Mouse (Mus musculus) WW6 (cell line): ENCODE measurements around the gene Rnf216.

Source experiments
- DNase-seq: peaks from one replicate; pipeline ENCODE4 v3.0.0-alpha.2; 2013; ENCODE audit warnings: low read depth, low spot score

Gene Rnf216

GRCm38 (mm10) chr5:143053132-143053972 is 59.4 kb downstream of the Rnf216 start:
- DNase-seq: no peak

DNA sequence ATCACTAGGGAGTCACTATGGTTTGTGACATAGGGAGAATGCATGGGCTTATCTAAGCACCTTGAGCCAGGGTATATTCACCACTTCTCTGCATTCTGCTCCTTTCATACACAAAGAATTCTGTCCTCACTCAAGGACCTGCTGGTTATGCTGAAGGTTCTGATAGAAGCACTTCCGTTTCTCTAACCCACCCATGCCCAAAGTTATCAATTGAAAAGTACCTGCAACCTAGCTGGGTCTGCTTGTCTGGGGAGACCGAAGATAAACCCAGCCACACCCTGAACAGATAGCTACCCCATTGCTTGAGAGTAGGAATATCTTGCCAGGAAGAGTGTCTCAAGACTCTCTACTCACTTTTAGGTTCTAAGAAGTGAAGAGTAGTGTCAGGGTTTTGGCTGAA is 60.1 kb downstream of the Rnf216 start:
- no peak for DNase-seq

- no peak for DNase-seq
Observed at GRCm38 (mm10) chr5:143051851-143052250, 60.9 kb downstream of the Rnf216 start.

- DNase-seq: no peak
Observed at GRCm38 (mm10) chr5:143050273-143050672, 62.5 kb downstream of the Rnf216 start.

GRCm38 (mm10) chr5:143049746-143050145 is 63.0 kb downstream of the Rnf216 start:
- no peak for DNase-seq

DNA sequence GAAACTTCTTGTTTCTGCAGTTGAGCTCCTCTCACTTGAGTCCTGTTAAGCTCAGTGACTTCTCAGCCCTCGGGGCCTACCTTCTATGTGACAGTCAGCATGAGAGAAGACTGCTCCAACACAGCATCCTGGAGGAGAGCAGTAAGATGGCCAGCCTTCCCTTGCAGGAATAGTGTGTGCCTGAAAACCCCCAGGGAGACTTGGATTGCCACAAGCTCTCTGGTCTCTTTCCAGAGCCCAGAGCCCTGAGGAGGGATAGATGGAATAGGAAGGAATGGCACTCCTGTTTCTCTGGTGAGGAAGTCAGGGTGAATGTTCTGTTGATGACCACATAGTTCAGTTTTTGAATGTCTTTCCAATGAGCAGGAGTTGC is 63.8 kb downstream of the Rnf216 start:
- DNase-seq: no peak

GRCm38 (mm10) chr5:143048232-143049012 is 64.4 kb downstream of the Rnf216 start:
- no peak for DNase-seq

DNA sequence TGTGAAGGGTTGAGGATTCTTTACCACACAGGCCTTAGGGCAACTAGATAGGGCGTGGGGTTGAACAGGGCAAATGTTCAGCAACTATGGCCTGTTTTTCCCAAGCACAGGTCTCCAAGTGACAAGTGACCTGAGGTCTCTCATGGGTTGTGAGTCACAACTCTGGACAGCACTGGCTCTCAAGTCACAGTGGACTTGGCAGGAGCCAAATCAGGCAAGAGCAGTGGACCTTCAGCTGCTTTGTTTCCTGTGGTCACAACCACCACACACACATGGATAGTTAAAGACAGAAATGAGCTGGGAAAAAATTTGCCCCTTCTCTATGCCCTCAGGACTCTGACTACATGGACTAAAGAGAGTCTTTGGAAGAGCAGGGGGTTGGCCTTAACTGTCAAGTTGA is 65.2 kb downstream of the Rnf216 start:
- DNase-seq: no peak

DNA sequence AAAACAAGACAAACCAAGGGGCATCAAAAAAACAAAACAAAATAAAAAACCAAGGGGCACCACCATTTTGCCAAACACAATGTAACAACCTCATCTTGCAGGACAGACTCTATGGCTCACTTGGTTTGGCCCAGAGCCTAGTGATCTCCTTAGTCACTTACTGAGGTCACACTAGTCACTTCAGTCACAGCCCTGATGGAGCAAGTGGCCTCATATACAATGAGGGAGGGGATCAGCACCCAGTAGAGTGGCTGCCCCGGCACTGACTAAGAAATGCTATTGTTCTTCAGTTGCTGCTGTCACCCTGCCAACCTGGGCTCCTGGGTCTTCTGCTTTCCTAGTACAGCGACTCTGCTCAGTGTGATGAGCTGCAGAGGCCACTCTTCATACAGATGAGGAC is 68.9 kb downstream of the Rnf216 start:
- no peak for DNase-seq

DNA sequence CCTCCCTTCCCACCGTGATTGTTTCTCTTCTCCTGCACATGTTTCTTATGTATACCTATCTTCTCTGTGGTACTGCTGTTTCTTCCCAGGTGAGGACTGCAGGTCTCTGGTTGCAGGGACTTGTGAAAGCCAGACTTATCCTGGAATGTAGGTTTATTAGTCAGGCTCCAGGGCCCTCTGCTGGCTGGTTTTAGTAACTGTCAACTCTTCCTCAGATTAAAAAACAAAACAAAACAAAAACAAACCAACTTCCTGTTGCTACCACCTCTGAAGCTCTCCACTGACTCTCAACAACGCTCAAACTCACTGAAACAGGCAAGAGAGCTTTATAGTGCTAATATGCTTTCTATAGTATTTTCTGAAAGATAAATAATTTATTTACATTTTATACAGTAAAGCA is 69.5 kb downstream of the Rnf216 start:
- DNase-seq: no peak

DNA sequence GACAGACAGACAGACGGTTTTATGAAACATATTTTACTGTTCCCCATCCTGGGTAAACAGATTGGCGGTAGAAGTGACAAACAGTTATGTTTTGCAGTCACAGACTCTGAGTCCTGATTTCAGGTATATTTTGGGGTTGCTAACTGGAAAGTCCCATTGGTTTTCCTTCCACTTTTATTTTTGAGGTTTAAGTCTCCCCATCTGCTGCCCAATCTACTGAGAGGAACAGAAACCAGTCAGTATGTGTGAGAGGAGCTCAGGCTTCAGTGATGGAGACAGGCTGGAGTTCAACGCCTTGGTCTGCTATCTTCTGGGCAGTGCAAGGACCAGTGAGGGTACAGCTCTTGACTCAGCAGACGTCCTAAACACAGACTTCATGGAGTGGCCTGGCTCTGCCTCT is 74.0 kb downstream of the Rnf216 start:
- DNase-seq: no peak

DNA sequence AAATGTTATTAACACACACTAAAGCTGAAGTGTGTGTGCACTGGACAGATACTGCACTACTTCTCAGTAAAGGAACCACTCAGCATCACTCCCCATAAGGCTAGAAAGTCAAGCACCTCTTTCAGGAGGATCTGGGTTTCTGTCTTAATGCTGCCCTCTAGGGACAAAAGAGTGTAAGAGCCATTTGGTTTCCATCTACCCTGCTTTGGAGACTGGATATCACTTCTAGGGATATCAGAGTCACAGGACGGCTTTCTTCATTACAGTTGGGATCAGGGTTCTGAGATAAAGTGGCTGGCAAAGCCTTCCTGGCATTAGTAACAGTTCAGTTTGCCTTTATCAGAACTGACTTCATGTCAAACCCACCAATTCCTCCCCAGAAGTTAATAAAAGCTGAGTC is 75.6 kb downstream of the Rnf216 start:
- no peak for DNase-seq

DNA sequence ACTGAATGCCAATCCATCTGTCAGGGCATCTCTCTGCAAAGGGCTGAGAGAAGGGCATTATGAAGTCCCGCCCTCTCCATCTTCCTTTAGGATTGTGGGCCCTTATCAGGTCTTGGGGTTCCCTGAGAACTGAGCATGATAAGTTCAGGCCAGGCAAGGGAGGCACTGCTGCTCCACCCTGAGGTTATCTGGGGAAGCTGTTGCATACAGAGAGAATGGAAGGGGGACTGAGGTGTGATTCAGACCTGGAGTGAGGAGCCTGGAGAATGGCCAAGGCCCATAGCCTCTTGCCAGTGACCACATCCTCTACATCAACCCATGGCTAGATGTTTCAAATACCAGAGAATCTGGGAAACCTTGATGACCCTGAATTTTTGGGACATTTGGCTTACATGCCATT is 76.7 kb downstream of the Rnf216 start:
- DNase-seq: no peak

GRCm38 (mm10) chr5:143035271-143035670 is 77.5 kb downstream of the Rnf216 start:
- DNase-seq: no peak

GRCm38 (mm10) chr5:143034108-143034507 is 78.7 kb downstream of the Rnf216 start:
- no peak for DNase-seq

DNA sequence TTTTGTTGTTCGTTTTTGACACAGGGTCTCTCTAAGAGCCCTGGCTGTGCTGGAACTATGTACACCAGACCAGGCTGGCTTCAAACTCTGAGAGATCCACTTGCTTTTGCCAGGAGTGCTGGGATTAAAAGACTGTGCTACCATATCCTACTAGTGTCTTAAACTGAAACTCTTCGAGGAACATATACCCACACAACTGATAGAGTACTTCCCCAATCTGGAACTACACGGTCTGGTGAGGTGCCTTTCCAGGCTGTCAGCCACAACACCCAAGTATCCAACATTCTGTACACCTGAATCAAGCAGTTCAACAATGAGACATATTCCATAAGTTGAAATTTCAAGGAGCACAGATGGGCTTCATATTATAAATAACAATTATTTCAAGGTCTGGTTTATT is 79.5 kb downstream of the Rnf216 start:
- DNase-seq: no peak

DNA sequence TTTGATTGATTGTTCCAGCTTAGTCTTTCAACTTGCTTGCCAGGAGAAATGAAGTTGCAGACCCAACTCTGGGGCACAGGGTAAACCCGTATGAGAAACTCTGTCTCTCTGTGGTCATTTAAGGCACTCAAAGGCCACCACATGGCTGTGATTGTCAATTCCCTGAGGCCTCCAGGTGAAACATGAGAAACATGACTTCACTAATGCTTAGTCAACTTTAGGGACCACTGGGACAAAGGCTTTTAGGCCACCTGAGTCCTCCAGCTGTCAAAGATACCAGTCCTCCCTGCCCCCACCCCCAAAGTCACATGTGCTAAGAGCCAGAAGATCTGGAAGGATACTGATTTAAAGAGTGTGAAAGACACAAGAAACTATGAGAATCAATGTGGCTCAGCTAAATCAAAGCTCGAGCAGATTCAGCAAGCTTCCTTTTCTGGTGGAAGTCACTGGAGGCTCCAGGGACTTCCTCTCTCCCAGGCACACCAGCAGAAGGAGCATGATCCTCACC is 80.1 kb downstream of the Rnf216 start:
- no peak for DNase-seq

DNA sequence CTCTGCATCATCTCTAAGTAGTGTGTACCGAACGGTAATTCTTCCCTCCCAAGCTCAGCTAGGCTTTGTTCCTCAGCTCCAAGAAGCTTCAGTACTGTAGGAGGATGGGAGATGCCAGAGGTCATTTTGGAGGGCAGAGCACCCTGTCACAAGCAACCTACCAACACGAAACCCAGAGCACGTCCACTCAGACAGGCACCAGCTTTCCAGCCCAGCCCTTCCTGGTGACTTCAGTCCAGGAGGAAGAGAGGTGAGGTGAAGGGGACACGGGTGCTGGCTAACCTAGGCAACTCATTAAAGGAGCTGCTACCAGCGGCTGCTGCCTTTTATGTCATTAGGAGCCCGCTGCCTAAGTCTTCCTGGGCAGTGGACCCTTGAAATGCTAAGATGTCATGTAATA is 81.1 kb downstream of the Rnf216 start:
- DNase-seq: no peak

DNA sequence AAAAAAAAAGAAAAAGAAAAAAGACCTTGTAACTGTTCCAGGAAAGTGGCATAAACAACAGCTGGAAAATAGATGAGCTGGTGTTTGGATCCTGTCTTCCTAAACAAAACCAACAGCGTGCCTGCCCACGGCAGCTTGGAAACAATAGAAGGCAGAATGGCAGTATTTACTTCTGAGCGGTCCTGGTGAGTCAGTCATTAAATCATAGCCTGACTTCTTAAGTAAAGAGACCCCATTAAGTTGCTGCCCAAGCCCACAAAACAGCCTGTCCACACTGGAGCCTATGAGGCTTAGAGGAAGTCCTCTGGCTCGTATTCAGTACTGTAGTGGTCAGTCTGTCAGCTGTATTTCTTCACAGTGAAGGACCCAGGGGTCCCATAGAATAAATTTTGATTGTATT is 81.6 kb downstream of the Rnf216 start:
- DNase-seq: no peak

GRCm38 (mm10) chr5:143023887-143024286 is 88.9 kb downstream of the Rnf216 start:
- no peak for DNase-seq

- DNase-seq: no peak
Observed at GRCm38 (mm10) chr5:143022956-143023355, 89.8 kb downstream of the Rnf216 start.

GRCm38 (mm10) chr5:143017401-143017800 is 95.4 kb downstream of the Rnf216 start:
- DNase-seq: no peak

DNA sequence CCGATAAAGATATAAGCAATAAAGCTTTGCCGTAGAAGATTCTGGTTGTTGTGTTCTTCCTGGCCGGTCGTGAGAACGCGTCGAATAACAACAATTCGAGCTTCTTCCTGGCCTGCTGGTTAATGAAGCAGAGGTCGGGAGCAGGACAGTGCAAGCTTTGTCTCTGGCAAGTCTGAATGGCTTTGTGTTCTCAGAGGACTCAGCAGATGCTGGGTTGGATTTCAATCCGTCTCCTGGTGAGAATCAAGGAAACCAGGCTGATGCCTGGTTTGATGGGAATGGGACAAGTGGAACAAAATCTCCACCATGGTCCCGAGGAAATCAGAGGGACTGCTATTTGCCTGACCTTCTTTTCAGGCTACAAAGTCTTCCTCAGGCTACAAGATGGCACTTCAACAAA is 103.4 kb downstream of the Rnf216 start:
- no peak for DNase-seq
